Mouse (Mus musculus) ES-CJ7 (cell line): ENCODE results near the gene Il18.

Experiments
- DNase-seq: peaks from one replicate; pipeline ENCODE4 v3.0.0; 2011; ENCODE audit warnings: low read depth, low spot score

Gene Il18

DNA sequence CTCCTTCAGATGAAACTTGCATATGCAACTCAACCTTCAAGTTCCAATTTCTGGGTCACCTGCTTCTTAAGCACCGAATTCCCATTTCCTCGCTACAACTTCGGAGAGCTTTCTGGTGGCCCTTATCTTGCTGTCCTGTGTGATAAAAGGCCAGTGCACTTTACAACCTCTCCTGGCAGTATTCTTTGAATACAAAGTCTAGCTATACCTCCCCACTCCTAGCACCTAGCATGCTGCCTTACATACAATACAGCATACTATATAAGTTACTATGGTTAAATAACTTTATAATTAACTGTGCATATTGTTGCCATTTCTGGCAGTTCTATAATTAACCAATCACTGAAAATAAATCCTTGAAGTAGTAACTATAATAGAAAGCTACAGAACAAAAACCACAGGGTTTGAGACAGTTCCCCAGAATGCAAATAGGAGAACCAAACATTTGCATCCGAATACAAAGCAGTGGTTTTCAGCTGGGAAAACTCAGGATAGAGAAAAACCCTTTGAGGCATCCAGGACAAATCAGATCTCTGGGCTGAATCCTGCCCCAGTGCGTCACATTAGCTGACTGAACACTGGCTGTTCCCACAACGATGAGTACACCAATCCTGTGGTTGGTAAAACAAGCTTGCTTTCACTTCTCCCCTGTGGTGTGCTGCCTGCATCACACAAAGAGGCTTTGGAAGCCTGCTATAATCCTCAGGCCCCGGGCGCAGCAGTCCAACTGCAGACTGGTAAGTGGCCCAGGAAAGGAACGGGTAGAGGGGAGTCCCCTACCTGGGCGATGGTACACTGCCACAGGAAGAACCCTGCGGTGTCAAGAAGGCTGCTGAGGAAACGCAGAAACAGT, at the start of gene Il18:
TSS of gene Il18 (plus strand) at position 587 of the 853 bp plus-strand sequence.
- DNase-seq: peak; percentile 61

DNA sequence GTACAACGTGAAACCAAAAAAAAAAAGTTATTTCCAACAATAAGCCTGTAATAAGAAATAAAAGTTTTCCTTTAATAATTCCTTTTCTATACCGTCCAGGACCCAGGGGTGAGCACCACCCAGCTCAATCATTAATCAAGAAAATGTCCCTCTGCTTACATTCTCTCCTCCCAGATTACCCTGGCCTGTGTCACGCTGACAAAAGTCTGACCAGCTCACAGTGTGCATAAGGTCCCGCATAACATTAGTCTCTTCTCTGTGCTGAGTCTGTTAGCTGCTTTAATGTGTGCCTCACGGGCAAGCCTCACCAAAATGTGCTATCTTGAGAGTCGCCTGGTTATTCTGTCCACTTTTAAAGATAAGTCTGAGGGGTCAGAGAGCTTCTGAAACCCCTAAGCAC, 49.2 kb upstream of the Il18 start:
- DNase-seq: no peak

DNA sequence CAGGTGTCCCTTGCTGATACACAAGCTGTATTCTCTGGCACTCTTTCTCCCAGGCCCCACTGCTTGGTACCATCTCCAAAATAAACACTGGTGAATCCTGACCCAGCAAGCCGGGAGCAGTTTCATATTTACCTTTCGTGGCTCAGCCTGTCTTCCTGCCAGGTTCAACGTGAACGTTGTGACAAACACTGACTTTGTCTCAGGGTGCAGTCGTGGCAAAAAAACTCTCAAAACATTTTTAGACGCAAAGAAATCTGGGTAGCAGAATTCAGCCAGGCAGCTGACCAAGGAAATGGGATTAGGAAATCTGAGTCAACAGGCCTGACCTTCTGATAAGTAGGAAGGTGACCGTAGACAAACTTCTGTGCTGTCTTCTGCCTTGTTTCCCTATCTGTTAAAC, 47.1 kb upstream of the Il18 start:
- DNase-seq: no peak

DNA sequence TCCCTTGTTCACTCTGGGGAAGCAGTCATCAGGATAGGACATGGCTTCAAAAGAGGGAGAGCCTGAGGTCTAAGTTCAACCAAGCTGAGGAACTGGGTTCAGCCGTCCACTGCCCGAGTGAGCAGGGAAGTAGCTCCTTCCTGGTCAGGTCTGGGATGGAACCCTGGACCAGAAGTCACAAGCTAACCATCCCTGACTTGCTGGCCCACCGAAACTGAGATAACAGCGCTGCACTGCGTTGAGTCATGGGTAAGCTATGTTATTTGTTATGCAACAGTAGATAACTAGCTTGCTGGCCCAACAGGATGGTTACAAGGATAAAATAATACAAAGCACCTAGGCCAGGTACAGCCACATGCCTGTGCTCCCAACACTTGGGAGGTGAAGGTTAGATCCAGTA, 39.2 kb upstream of the Il18 start:
- no peak for DNase-seq

DNA sequence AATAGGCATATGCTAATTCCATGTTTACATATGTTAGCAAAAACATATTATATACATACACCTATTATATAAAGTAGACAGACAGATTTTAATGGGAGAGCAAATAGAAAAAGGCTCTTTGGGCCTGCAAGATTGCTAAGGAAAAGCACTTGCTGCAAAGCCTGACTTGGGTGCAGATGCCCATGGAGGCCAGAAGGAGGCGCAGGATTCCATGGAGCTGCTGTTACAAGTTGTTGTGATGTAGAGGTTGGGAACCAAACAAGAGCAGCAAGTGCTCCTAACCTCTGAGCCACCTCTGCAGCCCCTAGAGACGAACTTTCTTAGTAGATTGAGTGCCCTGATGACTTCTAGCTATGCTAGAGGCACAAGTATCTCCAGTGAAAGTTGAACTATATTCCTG, 35.8 kb upstream of the Il18 start:
- peak; percentile 83 for DNase-seq

DNA sequence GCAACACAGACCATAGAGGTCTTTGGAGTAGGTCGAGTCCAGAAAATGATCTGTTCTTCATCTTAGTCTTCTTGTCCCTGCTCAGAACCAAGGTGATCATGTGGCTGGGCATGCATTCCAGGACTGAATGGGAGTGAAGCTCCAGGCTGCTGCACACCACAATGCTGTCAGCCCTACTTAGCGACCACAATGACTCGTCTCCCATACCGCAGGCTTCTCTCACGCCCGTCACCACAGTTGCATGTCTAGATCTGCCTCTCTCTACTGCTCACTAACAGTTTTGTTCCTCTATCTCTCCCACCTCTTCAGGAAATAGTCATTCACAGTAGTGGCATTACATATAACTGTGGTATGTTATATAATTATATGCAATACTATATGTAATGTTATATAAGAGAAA, 33.9 kb upstream of the Il18 start:
- DNase-seq: no peak

DNA sequence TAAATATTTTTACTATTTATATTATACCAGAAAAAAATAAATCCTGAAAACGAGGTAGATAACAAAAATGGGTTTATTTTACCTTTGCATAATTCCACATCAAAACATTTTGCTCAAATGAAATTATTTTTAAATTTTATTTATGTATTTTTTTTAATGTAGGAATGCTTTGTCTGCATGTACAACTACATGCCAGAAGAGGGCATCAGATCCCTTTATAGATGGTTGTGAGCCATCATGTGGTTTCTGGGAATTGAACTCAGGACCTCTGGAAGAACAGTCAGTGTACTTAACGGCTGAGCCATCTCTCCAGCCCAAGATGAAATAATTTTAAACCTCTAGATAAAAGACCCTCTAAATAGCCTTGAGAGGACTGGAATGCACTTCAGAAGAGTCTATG, 33.1 kb upstream of the Il18 start:
- DNase-seq: no peak

DNA sequence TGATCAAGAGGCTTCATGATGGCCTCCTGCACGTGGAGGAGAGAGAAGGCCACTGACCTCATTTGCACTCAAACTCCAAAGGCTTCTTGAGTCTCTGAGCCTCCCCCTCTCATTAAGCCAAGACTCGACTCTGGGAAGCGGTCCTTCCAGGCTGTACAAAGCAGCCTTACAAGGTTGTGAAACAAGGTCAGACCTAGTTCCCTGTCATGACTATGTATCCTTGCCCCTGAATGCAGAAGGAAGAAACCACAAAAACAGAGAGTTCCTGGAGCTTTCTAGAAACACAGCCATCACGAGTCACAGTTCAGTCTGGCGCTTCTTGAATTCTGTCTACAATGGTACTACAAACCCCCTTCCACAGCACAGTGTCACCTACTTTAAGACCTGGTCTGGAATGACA, 32.1 kb upstream of the Il18 start:
- no peak for DNase-seq

DNA sequence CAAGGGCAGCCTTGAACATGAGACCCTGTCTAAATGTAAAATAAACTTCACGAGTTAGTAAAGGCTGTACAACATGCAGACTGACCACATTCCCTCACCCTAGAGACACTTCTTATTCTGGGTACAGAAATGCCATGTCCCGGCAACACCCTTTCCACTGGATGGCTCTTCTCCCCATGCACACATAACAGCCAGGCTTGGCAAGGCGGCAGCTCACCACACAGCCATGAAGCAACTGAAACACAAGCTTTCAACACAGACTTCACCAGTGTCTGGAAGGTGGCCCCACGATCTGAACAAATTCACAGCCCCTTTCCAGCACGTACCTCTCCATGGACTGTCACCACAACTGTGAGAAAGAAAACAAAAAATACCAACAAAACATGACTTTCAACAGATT, 29.7 kb upstream of the Il18 start:
- DNase-seq: no peak

DNA sequence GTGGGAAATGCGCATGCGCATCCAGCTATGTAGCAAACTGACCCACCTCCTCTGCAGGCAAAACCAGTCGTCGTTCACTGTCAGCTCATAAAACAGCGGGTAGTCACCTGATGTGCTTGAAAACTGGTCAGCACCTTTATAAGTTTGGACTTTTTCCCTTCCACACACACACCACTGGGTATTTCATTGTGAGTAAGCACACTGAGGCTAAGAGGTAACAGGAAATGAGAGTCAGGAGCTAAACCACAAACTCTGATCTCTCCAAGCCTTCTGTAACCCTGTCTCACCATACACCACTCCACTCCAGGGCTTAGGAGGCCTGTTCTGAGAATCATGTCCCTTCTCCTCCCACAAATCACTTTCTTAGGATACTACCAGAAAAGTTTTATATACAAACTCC, 29.0 kb upstream of the Il18 start:
- no peak for DNase-seq

DNA sequence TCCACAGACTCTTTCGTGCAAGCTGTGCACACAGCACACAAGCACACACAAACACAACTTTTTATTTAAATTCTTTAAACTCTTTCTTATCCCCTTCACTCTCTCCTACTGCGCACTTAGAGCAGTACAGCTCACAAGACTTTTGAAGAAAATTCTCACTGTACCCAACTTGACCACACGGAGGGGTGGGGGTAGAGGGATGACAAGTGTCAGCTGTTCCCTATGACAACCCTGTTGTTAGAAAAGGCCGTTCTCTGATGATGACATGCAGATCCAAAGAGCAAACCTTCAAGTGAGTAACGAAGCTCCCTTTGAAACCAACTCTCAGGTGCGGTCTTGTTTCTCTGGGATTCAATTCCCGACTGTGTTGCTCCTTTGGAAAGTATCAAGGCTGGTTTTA, 26.8 kb upstream of the Il18 start:
- no peak for DNase-seq

DNA sequence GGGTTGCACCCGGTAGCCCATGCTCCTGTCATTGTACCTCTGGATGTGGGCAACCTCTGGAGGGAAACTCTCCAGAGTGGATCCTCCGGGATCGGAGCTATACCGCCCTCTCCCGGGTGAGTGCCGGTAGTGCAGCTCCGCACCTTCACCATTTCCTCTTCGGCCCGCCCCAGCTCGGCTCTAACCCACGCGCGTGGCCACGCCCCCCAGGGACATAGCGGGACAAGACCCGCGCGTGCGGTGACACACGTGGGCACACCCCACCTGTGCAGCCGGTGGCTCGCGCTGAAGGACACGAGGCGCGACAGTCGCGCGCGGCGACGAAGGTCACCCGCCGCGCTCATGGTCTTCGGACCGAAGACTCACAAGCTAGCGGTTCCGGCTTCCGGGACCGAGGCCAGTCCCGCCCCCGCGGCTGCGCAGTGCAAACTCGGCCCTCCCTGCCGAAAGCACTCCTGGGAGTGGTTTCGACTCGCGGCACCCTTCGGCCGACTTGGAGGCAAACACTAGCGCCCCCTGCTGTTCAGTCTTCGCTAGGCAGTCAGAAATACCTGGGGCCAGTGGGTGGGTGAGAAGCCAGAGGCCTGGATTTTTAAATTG, 26.2 kb upstream of the Il18 start, which contains the start of gene Pts:
TSS of gene Pts (minus strand) at position 432 of the 600 bp plus-strand sequence.
- DNase-seq: peak; percentile 95

DNA sequence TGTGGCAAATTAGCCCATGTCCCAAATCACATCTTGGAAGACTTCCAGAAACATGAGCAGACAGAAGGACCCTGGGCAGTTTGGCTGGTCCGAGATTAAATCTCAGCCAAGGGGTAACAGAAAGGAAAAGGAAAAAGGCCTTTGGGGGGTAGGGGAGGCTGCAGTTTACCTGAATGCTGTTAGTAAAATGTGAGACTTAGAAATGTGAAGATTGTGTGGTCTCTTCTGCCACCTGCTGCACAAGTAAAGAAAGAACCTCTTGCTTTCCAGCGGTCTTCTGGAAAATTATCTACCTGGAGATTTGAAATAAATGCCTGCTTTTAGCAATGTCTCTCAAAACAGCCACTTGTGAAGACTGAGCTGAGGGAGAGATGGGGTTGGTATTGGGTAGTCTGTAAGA, 23.7 kb upstream of the Il18 start:
- peak; percentile 57 for DNase-seq

DNA sequence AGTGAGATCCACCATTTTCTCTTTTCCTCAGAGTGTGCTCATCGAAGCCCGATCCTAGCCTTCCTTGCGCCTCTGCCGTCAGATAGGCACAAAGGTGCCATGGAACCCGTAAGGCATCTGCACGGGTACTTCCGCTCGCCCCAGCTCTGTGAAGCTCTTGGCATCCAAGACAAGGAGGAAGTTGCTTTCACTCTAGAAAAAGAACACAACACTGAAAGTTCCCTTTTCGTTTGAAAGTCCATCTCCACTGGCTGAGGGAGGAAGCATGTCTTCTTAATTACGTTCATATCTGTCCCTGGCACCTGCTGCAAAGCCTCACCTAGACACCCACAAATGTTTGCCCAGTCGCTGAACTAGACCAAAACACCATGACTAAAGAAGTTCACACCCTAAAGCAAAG, 21.3 kb upstream of the Il18 start:
- no peak for DNase-seq

DNA sequence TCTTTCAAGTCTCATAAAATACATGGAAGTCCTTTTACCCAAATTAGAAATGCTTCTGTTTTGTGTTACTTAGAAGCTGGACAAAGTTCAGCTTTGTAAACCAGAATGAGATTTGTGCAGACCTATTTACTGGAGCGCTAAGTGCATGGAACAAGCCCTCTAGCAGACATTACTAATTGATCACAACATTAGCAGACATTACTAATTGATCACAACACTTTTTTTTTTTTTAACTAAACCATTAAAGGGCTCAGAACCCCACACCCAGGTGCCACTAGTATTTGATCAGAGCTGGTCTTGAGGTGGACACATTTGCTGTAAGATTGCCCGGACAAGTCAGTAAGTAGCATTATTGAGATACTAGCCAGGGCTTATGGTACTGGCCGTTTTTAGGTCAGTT, 20.8 kb upstream of the Il18 start:
- DNase-seq: peak; percentile 17

DNA sequence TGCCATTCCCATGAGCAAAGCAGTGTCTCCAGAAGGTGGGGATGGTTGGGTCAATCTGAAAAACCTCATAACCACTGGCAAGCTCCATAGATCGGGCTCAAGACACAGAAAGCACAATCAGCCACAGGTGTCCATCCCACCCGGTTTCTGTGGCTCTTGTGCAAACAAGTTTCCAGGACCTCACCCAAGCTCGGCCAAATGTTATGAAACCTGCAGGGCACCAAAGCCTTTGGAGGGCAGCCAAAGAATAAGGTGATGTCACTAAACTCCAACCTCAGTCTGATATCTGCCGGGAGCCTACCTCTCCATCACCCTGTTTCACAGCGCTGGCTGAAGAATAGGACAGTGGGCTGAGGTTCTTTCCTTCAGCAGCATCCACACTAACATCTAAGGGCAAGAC, 18.7 kb upstream of the Il18 start:
- no peak for DNase-seq

DNA sequence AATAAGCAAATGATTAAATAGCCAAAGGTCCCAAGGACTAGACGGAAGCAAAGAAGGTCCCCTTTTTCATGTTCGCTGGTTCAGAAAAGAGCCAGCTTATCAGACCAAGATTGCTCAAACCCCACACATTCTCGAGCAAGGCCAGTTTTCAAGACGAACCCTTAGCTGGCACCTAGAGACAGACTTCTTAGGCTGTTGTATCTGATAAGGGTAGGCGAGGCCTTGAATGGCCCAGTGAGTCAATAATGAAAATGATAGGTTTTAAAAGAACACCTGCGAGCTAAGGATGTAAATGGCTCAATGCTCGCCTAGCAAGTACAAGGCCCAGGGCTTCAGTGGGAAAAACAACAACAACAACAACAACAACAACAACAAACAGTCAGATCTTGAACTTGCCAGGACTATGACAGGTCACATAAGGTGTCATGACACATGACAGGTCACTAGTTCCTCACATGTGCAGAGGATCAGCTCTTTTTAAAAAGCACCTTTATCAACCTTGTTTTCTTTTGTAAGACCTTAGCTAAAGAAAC, 18.0 kb upstream of the Il18 start:
- DNase-seq: no peak

DNA sequence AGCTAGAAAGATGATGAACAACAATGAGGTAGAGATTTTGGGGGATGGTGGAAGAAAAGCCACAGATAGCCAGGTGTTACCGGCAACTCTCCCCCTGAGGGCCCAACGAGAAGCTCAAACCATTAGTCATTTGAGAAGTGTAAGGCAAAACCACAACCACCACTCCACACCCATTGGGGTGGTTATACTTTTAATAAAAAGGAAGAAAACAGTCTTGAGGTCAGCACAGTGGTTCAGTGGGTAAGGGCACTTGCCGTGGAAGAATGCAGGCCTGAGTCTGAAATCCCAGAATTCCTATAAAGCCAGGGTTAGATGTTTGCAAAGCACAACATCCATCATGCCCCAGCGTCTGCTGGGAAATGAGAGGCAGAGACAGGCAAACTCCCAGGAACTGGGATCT, 17.3 kb upstream of the Il18 start:
- DNase-seq: no peak

DNA sequence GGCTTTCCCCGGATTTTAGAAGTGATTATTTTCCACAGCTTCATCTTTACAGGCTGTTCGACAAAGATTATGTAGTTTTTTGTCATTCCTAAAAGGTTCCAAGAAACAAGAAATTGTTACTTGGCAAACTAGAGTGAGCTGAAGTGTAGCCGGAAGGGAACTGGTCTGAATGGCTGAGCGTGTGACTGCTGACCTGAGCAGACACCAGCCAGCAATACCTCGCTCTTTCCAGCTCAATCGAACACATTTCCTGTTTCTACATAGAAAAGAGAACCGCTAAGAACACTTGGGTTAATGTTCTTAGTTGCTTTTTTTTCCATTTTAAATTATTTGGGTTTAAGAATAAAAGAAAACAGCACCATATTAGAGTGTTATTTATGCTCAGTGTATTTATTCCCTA, 14.5 kb upstream of the Il18 start:
- no peak for DNase-seq

DNA sequence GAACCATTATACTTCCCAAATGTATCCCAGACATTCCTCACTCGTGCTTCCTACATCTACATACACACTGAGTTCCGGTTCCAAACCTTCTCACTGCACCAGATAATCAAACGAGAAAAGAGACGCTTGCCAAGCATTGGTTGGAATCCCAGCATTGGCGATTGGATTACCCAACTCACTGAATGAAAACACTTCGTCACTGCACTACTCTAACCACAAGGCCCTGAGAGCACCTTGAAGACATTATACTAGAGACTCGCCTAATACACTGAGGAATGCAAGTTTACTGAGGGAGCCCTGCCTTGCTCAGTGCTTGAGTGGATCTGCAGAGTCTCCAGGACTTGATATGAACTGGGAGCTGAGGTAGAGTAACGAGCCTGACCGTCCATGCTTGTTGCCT, 12.2 kb upstream of the Il18 start:
- DNase-seq: no peak

DNA sequence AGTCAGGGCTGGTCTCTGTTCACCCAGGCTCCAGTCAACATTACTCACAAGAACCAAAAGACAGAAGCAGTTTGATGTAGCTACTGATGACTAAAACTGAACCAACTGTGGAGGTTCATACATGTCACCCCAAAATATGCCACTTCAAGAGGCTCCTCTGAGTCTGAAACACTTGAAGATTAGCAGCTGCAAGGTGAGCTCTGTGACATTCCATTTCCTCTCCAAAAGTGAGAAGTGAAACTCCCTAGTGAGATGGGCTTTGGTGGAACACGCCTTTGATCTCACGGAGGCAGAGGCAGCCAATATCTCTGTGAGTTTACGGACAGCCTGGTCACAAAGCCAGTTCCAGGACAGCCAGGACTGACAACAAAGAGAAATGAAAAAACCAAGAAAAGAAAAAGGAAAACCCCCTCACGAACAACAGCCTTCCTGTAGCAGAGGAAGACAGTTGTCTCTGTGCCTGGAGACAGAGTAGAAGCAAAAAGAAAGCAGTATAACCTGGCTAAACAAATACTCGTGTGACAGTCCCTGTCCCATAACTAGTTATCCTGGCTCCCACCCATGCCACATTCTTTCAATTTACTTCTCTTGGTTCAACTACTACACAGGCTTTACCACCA, 6.7 kb upstream of the Il18 start:
- DNase-seq: no peak

DNA sequence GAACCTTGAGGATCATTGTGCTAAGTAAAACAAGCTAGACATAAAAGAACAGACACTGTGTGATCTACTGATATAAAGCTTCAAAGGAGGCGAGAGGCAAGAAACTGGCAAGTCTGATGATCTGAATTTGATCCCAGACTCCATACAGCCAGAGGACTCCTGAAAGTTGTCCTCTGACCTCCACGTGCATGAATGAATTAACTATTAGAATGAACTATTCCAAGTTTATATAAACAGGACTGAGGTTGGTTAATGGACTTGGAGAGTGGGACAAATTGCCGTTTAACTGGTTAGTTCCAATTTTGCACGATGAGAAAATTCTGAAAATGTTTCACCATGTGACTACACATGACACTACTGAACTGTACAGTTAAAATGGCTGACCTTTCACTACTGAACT, 5.7 kb upstream of the Il18 start:
- DNase-seq: no peak

DNA sequence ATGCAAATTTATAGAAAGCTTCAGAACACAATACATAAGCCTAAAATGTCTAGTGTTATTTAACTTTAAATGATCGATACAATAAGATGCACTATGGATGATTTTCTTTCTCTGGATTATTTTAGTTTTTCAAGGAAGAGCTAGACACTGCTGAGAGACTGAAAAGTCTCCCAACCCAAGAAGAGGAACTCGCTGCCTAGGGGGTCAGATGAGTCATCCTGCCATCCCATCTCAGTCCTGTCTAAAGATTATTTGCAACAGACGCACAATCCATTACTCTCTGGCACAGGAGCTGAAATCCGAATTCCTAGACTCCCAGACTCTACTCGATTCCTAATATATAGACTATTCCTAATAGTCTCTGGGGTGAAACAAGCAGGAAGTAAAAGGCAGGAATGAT, 2.4 kb upstream of the Il18 start:
- no peak for DNase-seq
